Mouse (Mus musculus) MEL (cell line): ENCODE measurements around the gene Sema3e. TPM values are rescaled to one million over a fixed set of nuclear protein-coding genes. Genes with fewer than 3 reads are reported as not detected.

Experiments
- DNase-seq: peaks from one replicate; pipeline ENCODE4 v3.0.0; 2011; ENCODE audit warnings: low read depth, low spot score
- H3K27ac ChIP-seq: 2 replicates; pipeline ENCODE4 v1.5.1; 2012; ENCODE audit warnings: low read depth, mild to moderate bottlenecking, control low read depth, low read length, moderate library complexity; ENCODE audit not compliant: control insufficient read depth
- H3K27me3 ChIP-seq, 2 experiments: fragments of 150-350 bp in 1 of 2; sonication (generic) in 1 of 2; 2 replicates each; pipeline ENCODE4 v1.6.1; 2012; ENCODE audit warnings: low read length in 2 of 2, mild to moderate bottlenecking in 2 of 2, improper control_type of control experiment in 1 of 2, moderate library complexity in 1 of 2; ENCODE audit not compliant: insufficient read depth in 2 of 2, control insufficient read depth in 1 of 2
- H3K36me3 ChIP-seq, 2 experiments: 2 replicates each; pipeline ENCODE4 v1.6.1; 2012 to 2014; ENCODE audit warnings: low read length in 2 of 2, improper control_type of control experiment in 1 of 2, inconsistent platforms in 1 of 2, mild to moderate bottlenecking in 1 of 2; ENCODE audit not compliant: insufficient read depth in 2 of 2, control insufficient read depth in 1 of 2
- H3K4me1 ChIP-seq, 2 experiments: fragments of 150-350 bp in 1 of 2; sonication (generic) in 1 of 2; 2 replicates each; pipeline ENCODE4 v1.6.1; 2012; ENCODE audit warnings: low read length in 2 of 2, improper control_type of control experiment in 1 of 2, mild to moderate bottlenecking in 1 of 2; ENCODE audit not compliant: insufficient read depth in 2 of 2, control insufficient read depth in 1 of 2
- H3K4me3 ChIP-seq, 2 experiments: fragments of 150-350 bp in 1 of 2; sonication (generic) in 1 of 2; 2 replicates each; pipeline ENCODE4 v1.5.1; 2012; ENCODE audit warnings: low read depth in 2 of 2, low read length in 2 of 2, mild to moderate bottlenecking in 2 of 2, moderate library complexity in 2 of 2, control low read depth in 1 of 2, improper control_type of control experiment in 1 of 2; ENCODE audit not compliant: control insufficient read depth in 1 of 2, insufficient read depth in 1 of 2
- H3K79me2 ChIP-seq: 2 replicates; pipeline ENCODE4 v1.6.1; 2012; ENCODE audit warnings: mild to moderate bottlenecking, low read length, moderate library complexity; ENCODE audit not compliant: control insufficient read depth, poor library complexity, insufficient read depth
- H3K9ac ChIP-seq: 2 replicates; pipeline ENCODE4 v1.6.1; 2012; ENCODE audit warnings: low read depth, mild to moderate bottlenecking, control low read depth, low read length, moderate library complexity; ENCODE audit not compliant: control insufficient read depth, poor library complexity, severe bottlenecking
- H3K9me3 ChIP-seq: fragments of 150-350 bp; sonication (generic); replicated peaks from 2 replicates; pipeline ENCODE4 v1.6.1; 2012; ENCODE audit warnings: mild to moderate bottlenecking, low read length, improper control_type of control experiment, moderate library complexity; ENCODE audit not compliant: insufficient read depth
- BHLHE40 ChIP-seq: IDR thresholded peaks from 2 replicates; pipeline ENCODE4 v1.6.1; 2012; ENCODE audit warnings: low read depth, mild to moderate bottlenecking, inconsistent platforms, low read length, improper control_type of control experiment, borderline replicate concordance
- CHD1 ChIP-seq: IDR thresholded peaks from 2 replicates; pipeline ENCODE4 v1.6.1; 2012; ENCODE audit warnings: low read depth, mild to moderate bottlenecking, inconsistent platforms, low read length, improper control_type of control experiment
- CTCF ChIP-seq, 3 experiments: IDR thresholded peaks in 2 of 3; conservative IDR thresholded peaks in 1 of 3; 2 replicates each; pipeline ENCODE4 v1.5.1; 2011 to 2012; ENCODE audit warnings: low read length in 3 of 3, low read depth in 2 of 3, mild to moderate bottlenecking in 2 of 3, improper control_type of control experiment in 1 of 3, inconsistent platforms in 1 of 3, mixed read lengths in 1 of 3, moderate library complexity in 1 of 3; ENCODE audit not compliant: control insufficient read depth in 1 of 3, insufficient read depth in 1 of 3, poor library complexity in 1 of 3, severe bottlenecking in 1 of 3
- E2F4 ChIP-seq: IDR thresholded peaks from 2 replicates; pipeline ENCODE4 v1.6.1; 2011; ENCODE audit warnings: low read depth, low read length, improper control_type of control experiment, borderline replicate concordance
- ELF1 ChIP-seq: IDR thresholded peaks from 2 replicates; pipeline ENCODE4 v1.6.1; 2014; ENCODE audit warnings: low read depth, mild to moderate bottlenecking, inconsistent platforms, low read length, improper control_type of control experiment, moderate library complexity
- ETS1 ChIP-seq: IDR thresholded peaks from 2 replicates; pipeline ENCODE4 v1.6.1; 2012; ENCODE audit warnings: low read depth, mild to moderate bottlenecking, inconsistent platforms, low read length, improper control_type of control experiment, moderate library complexity
- GABPA ChIP-seq: IDR thresholded peaks from 2 replicates; pipeline ENCODE4 v1.6.1; 2012; ENCODE audit warnings: low read depth, mild to moderate bottlenecking, inconsistent platforms, low read length, improper control_type of control experiment, moderate library complexity
- GATA1 ChIP-seq: IDR thresholded peaks from 2 replicates; pipeline ENCODE4 v1.6.1; 2011; ENCODE audit warnings: low read depth, low read length, improper control_type of control experiment
- MAX ChIP-seq: IDR thresholded peaks from 2 replicates; pipeline ENCODE4 v1.6.1; 2011; ENCODE audit warnings: low read length, improper control_type of control experiment
- MYC ChIP-seq: IDR thresholded peaks from 2 replicates; pipeline ENCODE4 v1.6.1; 2011; ENCODE audit warnings: low read depth, mild to moderate bottlenecking, low read length, improper control_type of control experiment, moderate library complexity
- NELFE ChIP-seq: IDR thresholded peaks from 2 replicates; pipeline ENCODE4 v1.6.1; 2011; ENCODE audit warnings: low read depth, low read length, improper control_type of control experiment
- NRF1 ChIP-seq: IDR thresholded peaks from 2 replicates; pipeline ENCODE4 v1.6.1; 2014; ENCODE audit warnings: low read depth, mild to moderate bottlenecking, inconsistent platforms, low read length, improper control_type of control experiment, moderate library complexity; ENCODE audit not compliant: poor library complexity, insufficient read depth, severe bottlenecking
- POLR2A ChIP-seq, 2 experiments: IDR thresholded peaks; 2 replicates each; pipeline ENCODE4 v1.6.1; 2011 to 2012; ENCODE audit warnings: low read length in 2 of 2, mild to moderate bottlenecking in 2 of 2, control low read depth in 1 of 2, improper control_type of control experiment in 1 of 2, low read depth in 1 of 2, moderate library complexity in 1 of 2; ENCODE audit not compliant: control insufficient read depth in 1 of 2, insufficient read depth in 1 of 2, poor library complexity in 1 of 2
- SMC3 ChIP-seq: IDR thresholded peaks from 2 replicates; pipeline ENCODE4 v1.6.1; 2011; ENCODE audit warnings: low read depth, low read length, improper control_type of control experiment
- TBP ChIP-seq: IDR thresholded peaks from 2 replicates; pipeline ENCODE4 v1.8.0; 2011; ENCODE audit warnings: low read depth, low read length, improper control_type of control experiment
- ZKSCAN1 ChIP-seq: IDR thresholded peaks from 2 replicates; pipeline ENCODE4 v1.6.1; 2012; ENCODE audit warnings: low read depth, mild to moderate bottlenecking, inconsistent platforms, low read length, improper control_type of control experiment, moderate library complexity
- ZMIZ1 ChIP-seq: IDR thresholded peaks from 2 replicates; pipeline ENCODE4 v1.6.1; 2012; ENCODE audit warnings: low read depth, mild to moderate bottlenecking, inconsistent platforms, low read length, improper control_type of control experiment, moderate library complexity
- ZNF384 ChIP-seq: IDR thresholded peaks from 2 replicates; pipeline ENCODE4 v1.6.1; 2012; ENCODE audit warnings: low read depth, mild to moderate bottlenecking, inconsistent platforms, low read length, improper control_type of control experiment
- polyA plus RNA-seq, 2 experiments: library from polyadenylated mRNA; stranded (reverse) in 1 of 2; unstranded in 1 of 2; fragments of >175 nt in 1 of 2; fragments of >200 nt in 1 of 2; gene quantifications; 2 replicates each; pipeline versions ENCODE4 v1.2.1 to v1.2.4; 2012; ENCODE audit warnings: low replicate concordance in 2 of 2, low read depth in 1 of 2; ENCODE audit not compliant: insufficient read length in 2 of 2, insufficient read depth in 1 of 2, missing spikeins in 1 of 2
- total RNA-seq: library from RNA; depleted of rRNA; stranded (reverse); fragments of 300-350 nt; gene quantifications from 2 replicates; pipeline ENCODE4 v1.2.3, GENCODE M21; 2012

Sema3e gene
- total and polyA plus RNA-seq, 3 experiments: not detected

DNA sequence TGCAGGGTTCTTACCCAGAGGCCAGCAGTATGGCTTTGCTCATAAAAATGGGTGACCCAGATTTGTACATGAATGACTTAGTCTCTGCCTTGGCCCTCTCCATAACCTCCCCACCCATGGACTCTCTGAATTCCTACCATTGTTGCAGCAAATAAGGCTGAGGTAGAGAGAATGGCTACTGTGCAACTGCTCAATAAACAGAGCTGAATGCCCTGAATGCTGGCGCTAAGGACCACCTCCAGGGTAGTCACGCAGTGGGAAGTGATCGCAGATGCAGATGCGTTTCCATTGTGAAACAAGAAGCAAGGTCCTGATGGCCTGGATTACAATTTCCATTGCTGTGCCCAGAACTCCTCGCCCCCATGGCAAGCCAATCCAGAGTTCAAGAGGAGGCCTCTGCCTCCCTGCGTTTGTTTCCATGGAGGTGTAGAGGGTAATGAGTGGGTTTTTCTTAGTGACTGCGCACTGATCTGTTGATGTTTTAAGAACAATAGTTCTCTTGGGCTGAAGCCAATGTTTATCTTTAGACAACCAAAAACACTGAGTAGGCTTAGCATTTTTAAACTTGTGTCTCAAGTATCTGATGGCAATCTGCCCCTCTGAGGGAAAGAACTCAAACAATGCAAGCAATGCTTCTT is 42.5 kb upstream of the Sema3e start:
- Histone ChIP-seq H3K4me1 (peaks cover 7% of the 10 kb centered on the region in 2 experiments), H3K9ac (no peak overlapping the region), H3K27ac (no peak overlapping the region), H3K9me3 (no peaks in the 10 kb centered on the region), H3K79me2 (no peaks in the 10 kb centered on the region), H3K27me3 (no peaks in the 10 kb centered on the region), H3K4me3 (no peak overlapping the region), H3K36me3 (peaks cover 0 to 5% of the 10 kb centered on the region in 2 experiments; a peak in 2 of 4 replicates)
- TF ChIP-seq ETS1: no peak
- TF ChIP-seq GABPA: no peak
- no peak for TF ChIP-seq CTCF (IDR thresholded peaks at IDR 0.05 in 2 of 3, conservative IDR thresholded peaks at IDR 0.05 in 1 of 3; ENCODE audit: control insufficient read depth in 1 of 3, insufficient read depth in 1 of 3, low read depth in 2 of 3, low read length in 3 of 3, poor library complexity in 1 of 3, severe bottlenecking in 1 of 3)
- TF ChIP-seq ZNF384: no peak
- TF ChIP-seq POLR2A (IDR thresholded peaks at IDR 0.05; ENCODE audit: control insufficient read depth in 1 of 2, insufficient read depth in 1 of 2, low read depth in 1 of 2, low read length in 2 of 2, poor library complexity in 1 of 2): no peak
- TF ChIP-seq ZKSCAN1: no peak
- no peak for TF ChIP-seq CHD1
- no peak for TF ChIP-seq NRF1
- TF ChIP-seq ELF1: no peak
- no peak for TF ChIP-seq NELFE
- TF ChIP-seq SMC3: no peak
- no peak for DNase-seq

- no peak for DNase-seq
- no peaks in the 10 kb centered on the region for H3K9me3 ChIP-seq
- no peaks in the 10 kb centered on the region for H3K27me3 ChIP-seq
- no peak overlapping the region for H3K4me3 ChIP-seq
- no peaks in the 10 kb centered on the region for H3K79me2 ChIP-seq
- H3K4me1 ChIP-seq: peaks cover 7% of the 10 kb centered on the region in 2 experiments
- H3K9ac ChIP-seq: no peak overlapping the region
- H3K36me3 ChIP-seq: peaks cover 0 to 5% of the 10 kb centered on the region in 2 experiments; a peak in 2 of 4 replicates
- TF ChIP-seq ZMIZ1: no peak
- no peak for TF ChIP-seq E2F4
- no peak for TF ChIP-seq BHLHE40
- no peak for TF ChIP-seq ZKSCAN1
- no peak for TF ChIP-seq NELFE
- no peak for TF ChIP-seq MAX
- no peak for TF ChIP-seq ZNF384
- no peak for TF ChIP-seq TBP
- no peak for TF ChIP-seq MYC
- no peak for TF ChIP-seq CHD1
- TF ChIP-seq GATA1: no peak
- H3K27ac ChIP-seq: no peak overlapping the region
These were observed 41.5 kb upstream of the Sema3e start for GRCm38 (mm10) chr5:13983608-13984007.
